Mouse (Mus musculus) heart, embryonic 10.5 days (tissue): ENCODE measurements around the gene Ifi35. TPM values are rescaled to one million over a fixed set of nuclear protein-coding genes. Genes with fewer than 3 reads are reported as not detected.

ENCODE experiments used
- DNase-seq: peaks from one replicate; pipeline ENCODE4 v3.0.0-alpha.2; 2017; ENCODE audit warnings: low spot score
- H3K27ac ChIP-seq: fragments of 300-500 bp; sonication (generic); 2 replicates; pipeline ENCODE4 v1.5.1; 2016; ENCODE audit warnings: mild to moderate bottlenecking
- H3K27me3 ChIP-seq: fragments of 300-500 bp; sonication (generic); 2 replicates; pipeline ENCODE4 v1.6.1; 2016; ENCODE audit warnings: mild to moderate bottlenecking; ENCODE audit not compliant: poor library complexity, insufficient read depth, severe bottlenecking
- H3K36me3 ChIP-seq: fragments of 300-500 bp; sonication (generic); 2 replicates; pipeline ENCODE4 v1.6.1; 2016; ENCODE audit warnings: mild to moderate bottlenecking, moderate library complexity
- H3K4me1 ChIP-seq: fragments of 300-500 bp; sonication (generic); 2 replicates; pipeline ENCODE4 v1.6.1; 2016; ENCODE audit warnings: mild to moderate bottlenecking
- H3K4me3 ChIP-seq: fragments of 300-500 bp; sonication (generic); 2 replicates; pipeline ENCODE4 v1.5.1; 2016; ENCODE audit warnings: mild to moderate bottlenecking, moderate library complexity
- H3K9me3 ChIP-seq: fragments of 300-500 bp; sonication (generic); 2 replicates; pipeline ENCODE4 v1.6.1; 2016; ENCODE audit warnings: mild to moderate bottlenecking, moderate library complexity
- WGBS: fragments of 180-500 bp; shearing (Covaris S2); methylation state at CpG from one replicate; pipeline ENCODE4 v1.1.7; 2016; 5-methylcytosine and 5-hydroxymethylcytosine counted together
- microRNA-seq: library from miRNA; unstranded; fragments of <30 nt; microRNA quantifications from one replicate; pipeline ENCODE4, GENCODE M21; 2017
- polyA plus RNA-seq: library from polyadenylated mRNA; unstranded; fragments of >200 nt; fragmentation: Nextera tagmentation; extraction: Ambion mirVana; gene quantifications from 2 replicates; pipeline ENCODE4 v1.2.1, GENCODE M21; 2016

The Ifi35 gene
- polyA plus RNA-seq, 1 experiment from 2014 or later = 9.4 TPM

DNA sequence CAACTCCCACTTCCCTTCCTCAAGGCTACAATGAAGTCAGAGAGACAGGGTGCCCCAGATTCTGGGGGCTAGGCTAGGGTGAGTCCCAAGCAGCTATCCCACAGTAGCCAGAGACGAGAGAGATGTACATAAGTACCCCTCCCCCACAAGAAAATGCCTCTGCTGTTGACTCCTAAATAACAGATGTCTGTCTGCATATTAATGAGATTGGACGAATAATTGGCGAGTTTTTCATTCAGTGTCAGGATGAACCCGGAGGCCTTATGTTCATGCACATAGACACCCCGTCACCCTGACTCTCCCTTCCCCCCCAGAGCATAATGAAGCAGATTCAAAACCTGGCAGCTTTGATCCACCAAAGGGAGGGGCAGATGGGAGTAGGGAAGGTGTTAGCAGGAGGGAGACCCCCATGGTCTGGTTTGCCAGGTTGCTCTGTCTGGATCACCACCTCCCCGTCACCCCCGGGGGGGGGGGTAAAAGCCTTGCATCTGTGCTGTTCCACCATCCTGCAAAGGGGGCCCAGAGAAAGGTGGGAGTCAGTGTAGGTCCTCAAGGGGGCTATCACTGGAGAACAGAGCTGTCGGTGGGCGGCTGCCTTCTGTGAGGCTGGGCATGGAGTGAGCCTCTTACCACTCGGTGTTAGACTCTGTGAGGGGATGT, 29.5 kb downstream of the Ifi35 start:
- Histone ChIP-seq H3K27ac (peak overlapping the region; percentile 42), H3K4me1 (peaks cover 44% of the 10 kb centered on the region), H3K9me3 (no peaks in the 10 kb centered on the region), H3K4me3 (no peak overlapping the region), H3K27me3 (no peaks in the 10 kb centered on the region), H3K36me3 (no peaks in the 10 kb centered on the region)
- 61% methylated on average over 10 of the region's 10 CpGs for WGBS
- DNase-seq = no peak

DNA sequence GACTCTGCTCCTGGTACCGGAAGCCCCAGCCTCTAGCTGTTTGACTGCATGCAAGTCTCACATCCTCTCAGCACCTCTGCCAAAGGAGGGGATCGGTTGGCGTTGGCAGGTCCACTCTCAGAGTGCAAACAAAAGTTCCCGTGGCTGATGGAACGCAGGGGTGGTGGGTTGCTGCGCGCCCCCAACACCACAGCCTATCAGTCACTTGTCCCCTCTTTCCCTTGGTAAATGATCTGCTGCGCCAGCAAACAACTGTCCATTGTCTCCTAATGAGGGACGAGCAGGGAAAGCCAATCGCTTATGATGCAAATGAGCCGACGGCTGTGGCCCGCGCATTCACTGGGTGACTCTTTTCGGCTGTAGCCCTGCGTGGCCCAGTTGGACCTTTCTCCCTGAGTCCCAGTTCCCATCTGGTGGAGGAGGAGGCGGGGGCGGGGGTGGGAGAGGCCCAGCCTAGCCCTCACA, 31.0 kb downstream of the Ifi35 start:
- DNase-seq = no peak
- Histone ChIP-seq H3K36me3 (no peaks in the 10 kb centered on the region), H3K4me3 (peak overlapping the region; percentile 42), H3K27ac (peak overlapping the region; percentile 86), H3K9me3 (no peaks in the 10 kb centered on the region), H3K4me1 (peaks cover 47% of the 10 kb centered on the region), H3K27me3 (no peaks in the 10 kb centered on the region)
- 8% methylated on average over 18 of the region's 18 CpGs for WGBS

- Histone ChIP-seq H3K4me3 (no peak overlapping the region), H3K36me3 (no peaks in the 10 kb centered on the region), H3K27ac (peak overlapping the region; percentile 86), H3K4me1 (peaks cover 62% of the 10 kb centered on the region), H3K27me3 (no peaks in the 10 kb centered on the region), H3K9me3 (no peaks in the 10 kb centered on the region)
- 6% methylated on average over 6 of the region's 6 CpGs for WGBS
- DNase-seq = no peak
Observed at GRCm38 (mm10) chr11:101480912-101481311, 32.7 kb downstream of the Ifi35 start.

GRCm38 (mm10) chr11:101483804-101484203, 35.6 kb downstream of the Ifi35 start:
- no peak overlapping the region for H3K4me3 ChIP-seq
- H3K27ac ChIP-seq = 0 out of 2 replicates have a peak overlapping the region, but pooled peaks have one; percentile 56
- DNase-seq = no peak
- H3K36me3 ChIP-seq = peaks cover 20% of the 10 kb centered on the region
- no peaks in the 10 kb centered on the region for H3K27me3 ChIP-seq
- no peaks in the 10 kb centered on the region for H3K9me3 ChIP-seq
- WGBS = 42% methylated on average over 3 of the region's 3 CpGs
- H3K4me1 ChIP-seq = peaks cover 55% of the 10 kb centered on the region

DNA sequence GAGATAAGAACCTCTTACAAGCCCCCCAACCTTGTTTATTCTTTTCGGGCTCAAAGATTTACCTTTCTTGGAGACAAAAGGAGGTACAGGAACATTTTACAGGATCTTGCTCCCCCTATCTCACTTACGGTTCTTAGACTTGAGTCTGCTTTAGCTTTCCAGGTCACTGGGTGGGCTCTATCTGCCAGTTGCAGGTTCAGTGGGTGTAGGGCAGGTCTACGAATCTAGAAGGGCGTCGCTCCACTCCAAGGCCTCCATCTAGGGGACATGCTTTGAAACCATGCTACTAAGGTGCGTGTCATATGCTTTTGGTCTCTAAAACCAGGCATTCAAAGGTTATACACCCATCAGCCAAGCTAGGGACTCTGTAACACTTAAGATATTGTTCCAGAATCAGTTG, 36.0 kb downstream of the Ifi35 start:
- H3K27ac ChIP-seq = peak overlapping the region; percentile 67; the same call in 1 of the 2 replicates
- no peaks in the 10 kb centered on the region for H3K9me3 ChIP-seq
- 65% methylated on average over 6 of the region's 6 CpGs for WGBS
- no peak overlapping the region for H3K4me3 ChIP-seq
- peaks cover 50% of the 10 kb centered on the region for H3K4me1 ChIP-seq
- no peak for DNase-seq
- H3K27me3 ChIP-seq = no peaks in the 10 kb centered on the region
- peaks cover 24% of the 10 kb centered on the region for H3K36me3 ChIP-seq

DNA sequence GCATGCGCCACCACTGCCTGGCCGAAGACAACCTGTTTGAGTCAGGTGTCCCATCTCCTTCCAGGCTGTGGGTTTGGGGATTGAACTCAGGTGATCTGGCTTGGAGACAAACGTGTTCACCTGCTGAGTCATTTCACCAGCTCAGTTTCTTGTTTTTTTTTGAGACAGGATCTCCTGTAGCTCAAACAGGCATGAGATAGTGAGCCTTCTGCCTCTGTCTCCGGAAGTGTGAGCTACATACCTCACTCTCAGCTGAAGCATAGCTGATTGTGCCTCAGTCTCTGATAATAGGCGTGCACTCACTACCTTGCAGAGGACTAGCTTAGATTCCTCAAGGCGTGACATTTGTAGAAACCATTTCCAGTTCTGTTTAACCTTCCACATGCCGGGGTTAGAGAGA, 36.6 kb downstream of the Ifi35 start:
- 51% methylated on average over 7 of the region's 7 CpGs for WGBS

DNA sequence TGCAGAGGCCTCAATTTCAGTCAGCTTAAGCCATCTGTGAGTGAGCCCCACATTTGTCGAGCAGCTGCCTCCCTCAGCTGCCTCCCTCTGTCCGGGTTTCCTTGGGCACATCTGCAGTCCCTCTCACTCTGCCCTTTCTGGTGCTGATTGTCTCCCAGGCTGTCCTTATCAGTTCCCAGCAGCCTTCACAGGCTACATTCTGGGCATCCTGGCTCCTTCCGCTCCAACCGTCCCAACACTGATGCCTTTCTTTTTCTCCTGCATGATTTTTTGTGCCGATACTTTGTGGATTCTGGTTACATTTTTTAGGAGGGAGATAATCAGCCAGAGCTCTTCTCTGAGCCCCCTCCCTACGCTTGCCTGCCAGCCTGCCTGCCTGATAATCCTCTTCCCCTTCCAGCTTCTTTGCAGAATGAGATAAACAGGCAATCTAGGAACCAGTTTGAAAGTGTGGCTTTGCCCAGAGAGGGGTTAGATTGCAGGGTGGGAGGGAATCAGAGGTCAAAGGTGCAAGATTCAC, 37.4 kb downstream of the Ifi35 start:
- peaks cover 37% of the 10 kb centered on the region for H3K4me1 ChIP-seq
- DNase-seq = peak; percentile 89
- 11% methylated on average over 6 of the region's 6 CpGs for WGBS
- peak overlapping the region; percentile 68 for H3K27ac ChIP-seq
- peaks cover 36% of the 10 kb centered on the region for H3K36me3 ChIP-seq
- no peaks in the 10 kb centered on the region for H3K9me3 ChIP-seq
- no peaks in the 10 kb centered on the region for H3K27me3 ChIP-seq
- H3K4me3 ChIP-seq = peak overlapping the region; percentile 24; the same call in 1 of the 2 replicates

More for the DNA sequence above, 36.6 kb downstream of the Ifi35 start:
- Histone ChIP-seq H3K4me1 (peaks cover 45% of the 10 kb centered on the region), H3K27me3 (no peaks in the 10 kb centered on the region), H3K27ac (peak overlapping the region; percentile 68), H3K36me3 (peaks cover 30% of the 10 kb centered on the region), H3K4me3 (no peak overlapping the region), H3K9me3 (no peaks in the 10 kb centered on the region)
- no peak for DNase-seq

DNA sequence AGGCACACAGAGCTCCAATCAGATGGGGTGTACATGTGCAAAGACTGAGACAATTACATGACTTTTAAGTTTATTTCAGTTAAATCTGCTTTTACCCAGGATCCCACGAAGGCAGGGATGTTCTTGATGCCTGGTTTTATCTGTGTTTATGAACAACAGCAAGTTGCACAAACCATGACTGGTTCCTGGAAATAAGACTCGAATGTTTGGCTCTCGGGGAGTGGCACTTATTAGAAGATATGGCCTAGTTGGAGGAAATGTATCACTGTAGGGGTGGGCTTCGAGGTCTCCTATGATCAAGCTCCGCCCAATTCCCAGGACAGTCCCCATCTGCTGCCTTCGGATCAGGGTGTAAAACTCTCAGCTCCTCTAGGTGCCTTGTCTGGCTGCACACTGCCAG, 37.9 kb downstream of the Ifi35 start:
- DNase-seq = no peak
- Histone ChIP-seq H3K27ac (peak overlapping the region; percentile 68; the same call in 1 of the 2 replicates), H3K27me3 (no peaks in the 10 kb centered on the region), H3K9me3 (no peaks in the 10 kb centered on the region), H3K36me3 (peaks cover 40% of the 10 kb centered on the region), H3K4me3 (no peak overlapping the region), H3K4me1 (peaks cover 32% of the 10 kb centered on the region)
- 52% methylated on average over 6 of the region's 6 CpGs for WGBS

DNA sequence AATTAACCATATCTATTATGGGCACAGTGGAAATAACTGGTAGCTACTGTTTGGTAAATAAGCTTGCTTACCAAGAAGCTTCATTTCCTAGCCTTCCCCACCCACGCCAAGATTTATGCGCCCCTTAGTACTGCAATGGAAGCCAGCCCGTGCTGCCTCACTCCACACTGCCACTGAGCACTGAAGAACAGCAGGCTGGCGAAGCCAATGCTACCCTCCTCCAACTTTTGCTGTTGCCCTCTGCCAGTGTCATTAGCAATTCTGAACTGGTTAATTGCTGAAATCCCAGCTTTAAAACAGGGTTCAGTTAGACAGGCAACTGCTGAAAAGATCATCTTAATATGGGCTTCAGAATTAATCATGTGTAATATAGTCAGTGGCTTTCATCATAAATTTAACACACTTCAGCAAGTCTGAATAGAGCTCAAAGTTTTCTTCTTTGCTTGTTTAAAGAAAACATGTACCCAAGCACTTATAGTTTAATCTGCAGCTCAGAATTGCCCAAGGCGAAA, 58.1 kb downstream of the Ifi35 start:
- Histone ChIP-seq H3K36me3 (peaks cover 68% of the 10 kb centered on the region), H3K4me3 (no peak overlapping the region), H3K27me3 (no peaks in the 10 kb centered on the region), H3K27ac (no peak overlapping the region), H3K9me3 (no peaks in the 10 kb centered on the region), H3K4me1 (no peaks in the 10 kb centered on the region)
- 87% methylated on average over 5 of the region's 5 CpGs for WGBS
- no peak for DNase-seq

DNA sequence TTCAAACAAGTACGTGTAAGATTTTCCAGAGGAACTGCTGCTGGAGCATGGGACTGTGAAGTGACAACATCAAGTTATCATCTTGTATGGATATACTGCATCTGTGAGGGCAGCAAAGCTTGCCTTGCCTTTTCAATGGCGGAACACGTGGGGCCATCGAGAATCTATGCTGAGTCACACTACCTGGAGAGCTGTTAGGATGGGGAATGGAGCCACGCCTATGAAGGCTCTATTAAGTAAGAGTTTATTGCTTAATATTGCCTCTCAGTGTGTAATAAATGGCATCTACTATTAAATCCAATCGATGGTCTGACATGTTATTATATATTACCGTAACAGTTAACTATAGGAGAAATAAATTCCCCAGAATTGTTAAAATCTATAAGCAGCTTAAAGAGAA, 58.9 kb downstream of the Ifi35 start:
- 85% methylated on average over 7 of the region's 7 CpGs for WGBS
- no peak overlapping the region for H3K4me3 ChIP-seq
- H3K4me1 ChIP-seq = no peaks in the 10 kb centered on the region
- H3K36me3 ChIP-seq = peaks cover 65% of the 10 kb centered on the region
- DNase-seq = no peak
- no peaks in the 10 kb centered on the region for H3K27me3 ChIP-seq
- H3K27ac ChIP-seq = no peak overlapping the region
- H3K9me3 ChIP-seq = no peaks in the 10 kb centered on the region

Small RNA genes lying within 50 kb of the gene (microRNA-seq; reads per million reads assigned to microRNA genes)
- gene Mir6929 = 2.8 reads per million, percentile 3 among the genes with 10 or more reads in this experiment

Other genes starting within 250 kb of the Ifi35 start
- gene Ezh1, start 221.9 kb upstream of the Ifi35 start, polyA plus RNA-seq = 12.9 and 13.3 TPM in 2 replicates
- gene Ramp2, start 202.4 kb upstream of the Ifi35 start, polyA plus RNA-seq = 166 and 202 TPM in 2 replicates
- 130 and 137 TPM in 2 replicates for gene Vps25, start 194.7 kb upstream of the Ifi35 start, polyA plus RNA-seq
- 13.9 and 14.8 TPM in 2 replicates for gene Wnk4, start 187.8 kb upstream of the Ifi35 start, polyA plus RNA-seq
- 0.79 and 1.6 TPM in 2 replicates for gene Cntd1, start 169.4 kb upstream of the Ifi35 start, polyA plus RNA-seq
- gene Coa3, start 169.3 kb upstream of the Ifi35 start, polyA plus RNA-seq = 189 and 198 TPM in 2 replicates
- gene Becn1, start 146.1 kb upstream of the Ifi35 start, polyA plus RNA-seq = 148 and 165 TPM in 2 replicates
- gene Psme3, start 132.2 kb upstream of the Ifi35 start, polyA plus RNA-seq = 151 and 177 TPM in 2 replicates
- 1.3 and 1.4 TPM in 2 replicates for gene Aoc2, start 123.3 kb upstream of the Ifi35 start, polyA plus RNA-seq
- 0.06 and 0.14 TPM in 2 replicates for gene Aoc3, start 117.8 kb upstream of the Ifi35 start, polyA plus RNA-seq
- not detected in 2 replicates for gene G6pc, start 80.8 kb upstream of the Ifi35 start, polyA plus RNA-seq
- gene Aarsd1, start 30.8 kb upstream of the Ifi35 start, polyA plus RNA-seq = 60.4 and 66.6 TPM in 2 replicates
- gene Gm27029, start 23.6 kb upstream of the Ifi35 start, polyA plus RNA-seq = 18.5 and 26.1 TPM in 2 replicates
- gene Rundc1, start 23.3 kb upstream of the Ifi35 start, polyA plus RNA-seq = 16.1 and 18.3 TPM in 2 replicates
- gene Ptges3l, start 23.1 kb upstream of the Ifi35 start, polyA plus RNA-seq = 57.6 and 95.1 TPM in 2 replicates
- gene Rpl27, start 6.1 kb upstream of the Ifi35 start, polyA plus RNA-seq = 311 and 360 TPM in 2 replicates
- 34.2 and 42.7 TPM in 2 replicates for gene Rnd2, start 16.6 kb downstream of the Ifi35 start, polyA plus RNA-seq
- gene Vat1, start 17.8 kb downstream of the Ifi35 start, polyA plus RNA-seq = 33.1 and 41.1 TPM in 2 replicates
- 13.4 and 14.9 TPM in 2 replicates for gene Brca1, start 103.5 kb downstream of the Ifi35 start, polyA plus RNA-seq
- 54.1 and 64.6 TPM in 2 replicates for gene Nbr1, start 103.7 kb downstream of the Ifi35 start, polyA plus RNA-seq
- gene Tmem106a, start 133.8 kb downstream of the Ifi35 start, polyA plus RNA-seq = 2.7 and 3.0 TPM in 2 replicates
- gene Gm11634, start 150.8 kb downstream of the Ifi35 start, polyA plus RNA-seq = not detected in 2 replicates
- gene Rdm1, start 178.8 kb downstream of the Ifi35 start, polyA plus RNA-seq = 24.0 and 26.8 TPM in 2 replicates
- 10.3 and 10.9 TPM in 2 replicates for gene Arl4d, start 217.1 kb downstream of the Ifi35 start, polyA plus RNA-seq